In genomic region chr14:36802418-36802817, GRCm38 (mm10) we compare ENCODE assay signal across 24 mouse cellular contexts.
DNase-seq lines count a peak whose midpoint lies in the region; ATAC-seq and TF ChIP-seq lines count a peak whose summit lies in the region.
"Had no signal": no experiment of that assay in that cellular context is flagged by ENCODE, and none has a peak within 500 bp of the region (broad histone marks: within the 10 kb centered on the region; RNA-seq: fewer than 3 reads in every experiment).

No protein-coding gene starts in this region.

- no peaks in the 10 kb centered on the region for H3K27me3 ChIP-seq in midbrain, embryonic 11.5 days (ENCODE audit: control insufficient read depth, insufficient read depth, low read length)
- no peaks in the 10 kb centered on the region for H3K27me3 ChIP-seq in midbrain, embryonic 14.5 days (ENCODE audit: control insufficient read depth, insufficient read depth, low read length)
- peaks cover 4% of the 10 kb centered on the region for H3K27me3 ChIP-seq in CH12.LX (replicated peaks)
- H3K27me3 ChIP-seq: embryonic facial prominence, embryonic 12.5 days; embryonic facial prominence, embryonic 15.5 days had no signal

- H3K36me3 ChIP-seq in midbrain, embryonic 11.5 days (ENCODE audit: control insufficient read depth, insufficient read depth, low read length), result no peaks in the 10 kb centered on the region
- no peaks in the 10 kb centered on the region for H3K36me3 ChIP-seq in midbrain, embryonic 14.5 days (ENCODE audit: control insufficient read depth, insufficient read depth, low read length)
- H3K36me3 ChIP-seq in CH12.LX (replicated peaks in 1 of 2; ENCODE audit: control insufficient read depth in 1 of 2, insufficient read depth in 1 of 2, low read length in 1 of 2), result no peaks in the 10 kb centered on the region
- H3K36me3 ChIP-seq: embryonic facial prominence, embryonic 12.5 days; embryonic facial prominence, embryonic 15.5 days had no signal

- dilution Hi-C loops in CH12.LX (cut with MboI; ENCODE audit: extremely low pct_ligation_motif_present, extremely low pct_unique_long_range_greater_than_20kb, low sequenced_read_pairs), result no loop called here

- no peak overlapping the region for H3K4me2 ChIP-seq in midbrain, embryonic 11.5 days
- no peak overlapping the region for H3K4me2 ChIP-seq in midbrain, embryonic 14.5 days (ENCODE audit: low read length)
- H3K4me2 ChIP-seq in CH12.LX (ENCODE audit: insufficient read depth, low read depth, poor library complexity, severe bottlenecking), result no peak overlapping the region
- H3K4me2 ChIP-seq: embryonic facial prominence, embryonic 12.5 days; embryonic facial prominence, embryonic 15.5 days; heart, embryonic 11.5 days; hindbrain, embryonic 14.5 days had no signal

- no peak for TF ChIP-seq POLR2A in CH12.LX (IDR thresholded peaks at IDR 0.05; ENCODE audit: low read depth, low read length)

- ATAC-seq in midbrain, embryonic 11.5 days (ENCODE audit: low FRiP score), result no peak
- no peak for ATAC-seq in midbrain, embryonic 14.5 days (ENCODE audit: low FRiP score, low TSS enrichment)
- ATAC-seq: forebrain, embryonic 14.5 days; forebrain, postnatal 0 days; hindbrain, postnatal 0 days; inflammation-experienced regulatory T-cells, adult 6 months; intestine, embryonic 16.5 days had no signal

- H3K27ac ChIP-seq in midbrain, embryonic 11.5 days (ENCODE audit: low read depth, low read length), result no peak overlapping the region
- H3K27ac ChIP-seq in midbrain, embryonic 14.5 days (replicated peaks; ENCODE audit: low read depth, low read length), result no peak overlapping the region
- no peak overlapping the region for H3K27ac ChIP-seq in CH12.LX (ENCODE audit: insufficient read depth, low read depth)
- H3K27ac ChIP-seq: embryonic facial prominence, embryonic 12.5 days; embryonic facial prominence, embryonic 15.5 days; hindbrain, embryonic 14.5 days; hindbrain, postnatal 0 days had no signal

- DNase-seq in midbrain, embryonic 11.5 days (ENCODE audit: low spot score, missing footprints), result peak; percentile 23
- no peak for DNase-seq in midbrain, embryonic 14.5 days
- DNase-seq in CH12.LX (ENCODE audit: extremely low read depth), result peak; percentile 2
- peak; percentile 4 for DNase-seq in brain, adult 2 months (ENCODE audit: low read depth, low spot score)
- DNase-seq in gastrocnemius, postnatal 25 days, result no peak
- DNase-seq in adrenal gland, adult 18-20 months (ENCODE audit: low spot score in 2 of 2), result no peak
- no peak for DNase-seq in frontal cortex, postnatal 25 days (ENCODE audit: low spot score in 2 of 2)
- DNase-seq: adrenal gland, adult 2 months; adrenal gland, postnatal 14 days; cerebellum, adult 11-12 months; cerebellum, adult 9-11 months; cerebellum, postnatal 25 days; forebrain, postnatal 0 days; gastrocnemius, postnatal 10 days; heart, adult 11 months; kidney, adult 18-20 months had no signal

- no peaks in the 10 kb centered on the region for H3K79me2 ChIP-seq in CH12.LX (replicated peaks; ENCODE audit: control insufficient read depth, extremely low read depth, insufficient read depth, poor library complexity, severe bottlenecking)

- H3K9ac ChIP-seq in midbrain, embryonic 11.5 days (ENCODE audit: low read length), result no peak overlapping the region
- H3K9ac ChIP-seq in midbrain, embryonic 14.5 days (replicated peaks; ENCODE audit: low read length), result no peak overlapping the region
- no peak overlapping the region for H3K9ac ChIP-seq in CH12.LX (ENCODE audit: insufficient read depth, low read depth)
- H3K9ac ChIP-seq: embryonic facial prominence, embryonic 12.5 days; embryonic facial prominence, embryonic 15.5 days; forebrain, postnatal 0 days; hindbrain, embryonic 14.5 days had no signal

- H3K9me3 ChIP-seq in midbrain, embryonic 11.5 days (ENCODE audit: control insufficient read depth, low read length), result no peaks in the 10 kb centered on the region
- H3K9me3 ChIP-seq in midbrain, embryonic 14.5 days (ENCODE audit: control insufficient read depth, low read length), result no peaks in the 10 kb centered on the region
- H3K9me3 ChIP-seq in CH12.LX (replicated peaks; ENCODE audit: low read length), result no peaks in the 10 kb centered on the region
- H3K9me3 ChIP-seq: embryonic facial prominence, embryonic 12.5 days; embryonic facial prominence, embryonic 15.5 days had no signal

- TF ChIP-seq RAD21 in CH12.LX (IDR thresholded peaks at IDR 0.05; ENCODE audit: low read depth, low read length), result no peak

- no peak for TF ChIP-seq EP300 in CH12.LX (IDR thresholded peaks at IDR 0.05; ENCODE audit: low read length)

- H3K4me3 ChIP-seq in midbrain, embryonic 11.5 days (ENCODE audit: low read depth, low read length), result no peak overlapping the region
- no peak overlapping the region for H3K4me3 ChIP-seq in midbrain, embryonic 14.5 days (replicated peaks; ENCODE audit: low read depth, low read length)
- no peak overlapping the region for H3K4me3 ChIP-seq in CH12.LX (replicated peaks in 1 of 3; ENCODE audit: low read depth in 2 of 3, low read length in 2 of 3, poor library complexity in 1 of 3)
- H3K4me3 ChIP-seq: embryonic facial prominence, embryonic 12.5 days; embryonic facial prominence, embryonic 15.5 days had no signal

- no peaks in the 10 kb centered on the region for H3K4me1 ChIP-seq in midbrain, embryonic 11.5 days (ENCODE audit: control insufficient read depth, insufficient read depth, low read length)
- H3K4me1 ChIP-seq in midbrain, embryonic 14.5 days (ENCODE audit: control insufficient read depth, insufficient read depth, low read length), result no peaks in the 10 kb centered on the region
- peaks cover 2 to 11% of the 10 kb centered on the region in 2 experiments; a peak in 2 of 4 replicates for H3K4me1 ChIP-seq in CH12.LX (ENCODE audit: control insufficient read depth in 1 of 2, insufficient read depth in 2 of 2)
- H3K4me1 ChIP-seq: embryonic facial prominence, embryonic 12.5 days; embryonic facial prominence, embryonic 15.5 days had no signal

- TF ChIP-seq CTCF in CH12.LX (conservative IDR thresholded peaks at IDR 0.05 in 1 of 2, IDR thresholded peaks at IDR 0.05 in 1 of 2; ENCODE audit: low read depth in 2 of 2, low read length in 2 of 2), result no peak

- 87% methylated on average over 2 of the region's 3 CpGs for WGBS in midbrain, embryonic 11.5 days
- 87% methylated on average over 2 of the region's 3 CpGs for WGBS in midbrain, embryonic 14.5 days

- in situ Hi-C loops in CH12.LX (cut with MboI; ENCODE audit: low pct_ligation_motif_present, low pct_unique_long_range_greater_than_20kb, low sequenced_read_pairs), result no loop called here

TF ChIP-seq in CH12.LX, 34 proteins besides CTCF, POLR2A, EP300 and RAD21:
- no peak for TF ChIP-seq MAX (IDR thresholded peaks at IDR 0.05; ENCODE audit: low read length)

Comparison
In these comparisons a context has a peak if more than half of its experiments do, and no peak if none do; other contexts are left out.
1. DNase-seq: peak in midbrain, embryonic 11.5 days (single experiment), CH12.LX (single experiment) and brain, adult 2 months (single experiment); none in midbrain, embryonic 14.5 days (single experiment), gastrocnemius, postnatal 25 days (single experiment), adrenal gland, adult 18-20 months (0 of 2) and frontal cortex, postnatal 25 days (0 of 2).